26 mouse cellular contexts compared by ENCODE assay signal in the genomic region with DNA sequence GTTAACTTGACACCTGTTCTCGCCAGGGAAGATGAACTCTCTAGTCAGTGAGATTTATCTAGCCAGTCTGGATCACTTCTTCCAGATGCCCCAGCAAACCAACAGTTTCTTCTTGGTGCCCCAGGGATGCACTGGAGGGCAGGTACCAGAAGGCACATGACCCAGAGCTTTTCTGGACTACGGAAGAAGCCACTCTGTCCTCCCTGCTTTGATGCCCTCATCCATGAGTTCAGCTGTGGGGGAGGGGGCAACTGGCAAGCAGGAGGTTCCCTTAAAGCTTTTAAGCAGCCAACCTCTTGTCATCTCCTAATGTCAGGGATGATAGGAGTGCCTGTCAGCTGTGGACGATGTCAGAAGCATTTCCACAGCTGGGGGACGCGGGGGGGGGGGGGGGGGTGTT. TPM values are rescaled to one million over a fixed set of nuclear protein-coding genes. Genes with fewer than 3 reads are reported as not detected.
DNase-seq lines count a peak whose midpoint lies in the region; ATAC-seq lines count a peak whose summit lies in the region.
"Had no signal": no experiment of that assay in that cellular context is flagged by ENCODE, and none has a peak within 500 bp of the region (broad histone marks: within the 10 kb centered on the region; RNA-seq: fewer than 3 reads in every experiment).

No protein-coding gene starts in this region.

- no peak overlapping the region for H3K9ac ChIP-seq in midbrain, embryonic 15.5 days
- H3K9ac ChIP-seq: embryonic facial prominence, embryonic 12.5 days; forebrain, embryonic 13.5 days; forebrain, embryonic 15.5 days; forebrain, postnatal 0 days had no signal

- peaks cover 16% of the 10 kb centered on the region for H3K4me1 ChIP-seq in midbrain, embryonic 10.5 days
- H3K4me1 ChIP-seq in midbrain, embryonic 15.5 days: peaks cover 6% of the 10 kb centered on the region; the same call in 1 of the 2 replicates

- H3K27me3 ChIP-seq in midbrain, embryonic 10.5 days (ENCODE audit: low read depth, poor library complexity, severe bottlenecking): no peaks in the 10 kb centered on the region
- H3K27me3 ChIP-seq in midbrain, embryonic 15.5 days (replicated peaks): no peaks in the 10 kb centered on the region
- H3K27me3 ChIP-seq: CH12.LX; embryonic facial prominence, embryonic 12.5 days; forebrain, embryonic 13.5 days; forebrain, embryonic 15.5 days; Patski had no signal

- no peak overlapping the region for H3K4me3 ChIP-seq in midbrain, embryonic 10.5 days
- H3K4me3 ChIP-seq in midbrain, embryonic 15.5 days: no peak overlapping the region
- H3K4me3 ChIP-seq: embryonic facial prominence, embryonic 12.5 days; forebrain, embryonic 13.5 days; forebrain, embryonic 15.5 days had no signal

- peak; percentile 19 for DNase-seq in embryo, embryonic 11 days
- no peak for DNase-seq in embryo, embryonic 10.5 days (ENCODE audit: low spot score)
- peak; percentile 51 for DNase-seq in heart, adult 11 months
- DNase-seq in heart, postnatal 36 days: no peak
- DNase-seq in heart, postnatal 10 days: peak; percentile 40 to 43
- no peak for DNase-seq in heart, adult 18-20 months
- DNase-seq in midbrain, embryonic 10.5 days (ENCODE audit: low spot score): no peak
- DNase-seq: adrenal gland, adult 8-10 months; adrenal gland, postnatal 14 days; adrenal gland, postnatal 36 days; B cell, adult 2 months; cerebellum, adult 11-12 months; cerebellum, adult 2 months; cerebellum, adult 9-10 months; cerebellum, postnatal 25 days; forebrain, postnatal 0 days had no signal

- 58% methylated on average over 5 of the region's 5 CpGs for WGBS in midbrain, embryonic 10.5 days
- WGBS in midbrain, embryonic 15.5 days: 56% methylated on average over 5 of the region's 5 CpGs

- intact Hi-C loops in heart, postnatal 36 days (cut with DNase I): no loop called here
- intact Hi-C loops in heart, postnatal 10 days (cut with DNase I): no loop called here

- ATAC-seq in midbrain, embryonic 15.5 days (replicated peaks): no peak
- ATAC-seq: activated CD4-positive, CD25-positive, alpha-beta regulatory T cell, adult 4 months; CD4-positive, CD25-positive, alpha-beta regulatory T cell, adult 4 months; forebrain, embryonic 13.5 days; forebrain, embryonic 15.5 days; forebrain, postnatal 0 days; Patski had no signal

- H3K36me3 ChIP-seq in midbrain, embryonic 10.5 days: no peaks in the 10 kb centered on the region
- no peaks in the 10 kb centered on the region for H3K36me3 ChIP-seq in midbrain, embryonic 15.5 days (replicated peaks)
- H3K36me3 ChIP-seq: embryonic facial prominence, embryonic 12.5 days; forebrain, embryonic 15.5 days; G1E had no signal

- 0 out of 2 replicates have a peak overlapping the region, but pooled peaks have one; percentile 42 for H3K27ac ChIP-seq in midbrain, embryonic 10.5 days (replicated peaks)
- no peak overlapping the region for H3K27ac ChIP-seq in midbrain, embryonic 15.5 days
- H3K27ac ChIP-seq: embryonic facial prominence, embryonic 12.5 days; forebrain, embryonic 13.5 days; forebrain, embryonic 15.5 days had no signal

- H3K9me3 ChIP-seq in midbrain, embryonic 10.5 days (replicated peaks): no peaks in the 10 kb centered on the region
- H3K9me3 ChIP-seq in midbrain, embryonic 15.5 days: no peaks in the 10 kb centered on the region
- H3K9me3 ChIP-seq: embryonic facial prominence, embryonic 12.5 days; forebrain, embryonic 13.5 days; forebrain, embryonic 15.5 days had no signal

- no peak overlapping the region for H3K4me2 ChIP-seq in midbrain, embryonic 15.5 days
- H3K4me2 ChIP-seq: embryonic facial prominence, embryonic 12.5 days; forebrain, embryonic 13.5 days; forebrain, embryonic 15.5 days had no signal

RNA-seq across cellular contexts. Expression of a gene that starts 25.8 kb away (rescaled TPM):
- not detected for total RNA-seq in heart, postnatal 36 days (2021)
- total RNA-seq in heart, postnatal 10 days (2021): not detected
- total RNA-seq in heart, adult 18-20 months (2021): not detected
- polyA plus RNA-seq in midbrain, embryonic 10.5 days (2016; fragmentation: Nextera tagmentation; extraction: Ambion mirVana): 1.0 and 1.3 TPM in 2 replicates
- polyA plus RNA-seq in midbrain, embryonic 15.5 days (2015; fragmentation: Nextera tagmentation; extraction: Ambion mirVana): 0.92 and 1.1 TPM in 2 replicates
- total RNA-seq: adrenal gland, adult 18-20 months; adrenal gland, adult 8-10 months; adrenal gland, postnatal 14 days; adrenal gland, postnatal 36 days; CH12.LX had no signal
- polyA plus RNA-seq: activated CD4-positive, CD25-positive, alpha-beta regulatory T cell, adult 4 months; CD4-positive, CD25-positive, alpha-beta regulatory T cell, adult 4 months; G1E had no signal

RNA-seq across cellular contexts. Expression of a gene that starts 53.8 kb away (rescaled TPM):
- 10 to 100 TPM; 15.3 to 20.8 TPM for total RNA-seq in heart, postnatal 36 days (2021)
- 10 to 100 TPM; 18.3 to 22.4 TPM for total RNA-seq in heart, postnatal 10 days (2021)
- total RNA-seq in heart, adult 18-20 months (2021): 10 to 100 TPM in 1 of 2 experiments, 1 to 10 TPM in 1; 8.8 to 10.5 TPM
- 0.32 and 0.57 TPM in 2 replicates for polyA plus RNA-seq in midbrain, embryonic 10.5 days (2016; fragmentation: Nextera tagmentation; extraction: Ambion mirVana)
- polyA plus RNA-seq in midbrain, embryonic 15.5 days (2015; fragmentation: Nextera tagmentation; extraction: Ambion mirVana): 2.6 and 2.7 TPM in 2 replicates
- total RNA-seq: CH12.LX had no signal
- polyA plus RNA-seq: G1E had no signal

Comparison
In these comparisons a context has a peak if more than half of its experiments do, and no peak if none do; other contexts are left out.
1. DNase-seq: peak in embryo, embryonic 11 days (single experiment), heart, adult 11 months (single experiment) and heart, postnatal 10 days (2 of 2); none in embryo, embryonic 10.5 days (single experiment), heart, postnatal 36 days (0 of 2), heart, adult 18-20 months (0 of 2) and midbrain, embryonic 10.5 days (single experiment).